Mouse (Mus musculus) liver, postnatal 0 days (tissue): ENCODE results near the gene C87436. TPM values are rescaled to one million over a fixed set of nuclear protein-coding genes. Genes with fewer than 3 reads are reported as not detected.
A peak's percentile ranks its signal among the peaks of the same experiment; 100 is the strongest.

Experiments used
- ATAC-seq: fragments of 200-750 bp; cut with Nextera tagmentation; 2 replicates; pipeline ENCODE4 v1.8.0; 2017; ENCODE audit warnings: mild to moderate bottlenecking, moderate library complexity
- DNase-seq: peaks from one replicate; pipeline ENCODE4 v3.0.0-alpha.2; 2016
- H3K27ac ChIP-seq: fragments of 300-500 bp; sonication (generic); 2 replicates; pipeline ENCODE4 v1.5.1; 2014; ENCODE audit warnings: antibody characterized with exemption, moderate library complexity, mild to moderate bottlenecking, low read depth
- H3K27me3 ChIP-seq: fragments of 300-500 bp; sonication (generic); 2 replicates; pipeline ENCODE4 v1.6.1; 2014; ENCODE audit warnings: low read length, control low read depth, mixed read lengths; ENCODE audit not compliant: insufficient read depth
- H3K36me3 ChIP-seq: fragments of 300-500 bp; sonication (generic); replicated peaks from 2 replicates; pipeline ENCODE4 v1.6.1; 2014; ENCODE audit warnings: mild to moderate bottlenecking, control low read depth, low read length, moderate library complexity, mixed read lengths; ENCODE audit not compliant: insufficient read depth
- H3K4me1 ChIP-seq: fragments of 300-500 bp; sonication (generic); 2 replicates; pipeline ENCODE4 v1.6.1; 2014; ENCODE audit warnings: antibody characterized with exemption, mild to moderate bottlenecking, control low read depth; ENCODE audit not compliant: insufficient read depth
- H3K4me2 ChIP-seq: fragments of 300-500 bp; sonication (generic); 2 replicates; pipeline ENCODE4 v1.6.1; 2014; ENCODE audit warnings: low read depth, mild to moderate bottlenecking, low read length, moderate library complexity, mixed read lengths
- H3K4me3 ChIP-seq: fragments of 300-500 bp; sonication (generic); 2 replicates; pipeline ENCODE4 v1.5.1; 2014; ENCODE audit warnings: low read depth, low read length
- H3K9ac ChIP-seq: fragments of 300-500 bp; sonication (generic); replicated peaks from 2 replicates; pipeline ENCODE4 v1.6.1; 2014; ENCODE audit warnings: mild to moderate bottlenecking, moderate library complexity
- H3K9me3 ChIP-seq: fragments of 300-500 bp; sonication (generic); 2 replicates; pipeline ENCODE4 v1.6.1; 2016; ENCODE audit warnings: mild to moderate bottlenecking, control low read depth, low read length, mixed read lengths
- CTCF ChIP-seq: sonication (generic); IDR thresholded peaks from 2 replicates; pipeline ENCODE4 v1.5.1; 2016; ENCODE audit warnings: antibody characterized with exemption, low read depth
- EP300 ChIP-seq: IDR thresholded peaks from 2 replicates; pipeline ENCODE4 v1.6.1; 2016; ENCODE audit warnings: antibody characterized with exemption, low read depth, mild to moderate bottlenecking
- WGBS: fragments of 180-500 bp; shearing (Covaris S2); extraction: QIAGEN DNeasy Blood & Tissue Kit; methylation state at CpG from one replicate; pipeline ENCODE4 v1.1.7; 2014; ENCODE audit not compliant: insufficient replicate concordance; 5-methylcytosine and 5-hydroxymethylcytosine counted together
- polyA plus RNA-seq: library from polyadenylated mRNA; unstranded; fragments of >200 nt; fragmentation: Nextera tagmentation; extraction: Ambion mirVana; gene quantifications from 2 replicates; pipeline ENCODE4 v1.2.1, GENCODE M21; 2015

Gene C87436
- polyA plus RNA-seq, 1 experiment from 2014 or later, result 9.5 TPM

GRCm38 (mm10) chr6:86499571-86500109 is 61.5 kb downstream of the C87436 start:
- DNase-seq, result no peak
- no peaks in the 10 kb centered on the region for H3K36me3 ChIP-seq
- no peaks in the 10 kb centered on the region for H3K9me3 ChIP-seq
- TF ChIP-seq EP300 (no peak), CTCF (no peak)
- 0 out of 2 replicates have a peak overlapping the region, but pooled peaks have one; percentile 3 for H3K4me2 ChIP-seq
- H3K4me3 ChIP-seq, result no peak overlapping the region
- H3K27me3 ChIP-seq, result no peaks in the 10 kb centered on the region
- H3K4me1 ChIP-seq, result peaks cover 22% of the 10 kb centered on the region
- no peak for ATAC-seq
- H3K27ac ChIP-seq, result peak overlapping the region; percentile 64
- peak overlapping the region; percentile 21; the same call in 1 of the 2 replicates for H3K9ac ChIP-seq
- 60% methylated on average over 5 of the region's 5 CpGs for WGBS

GRCm38 (mm10) chr6:86503513-86503912 is 65.3 kb downstream of the C87436 start:
- no peak overlapping the region for H3K4me2 ChIP-seq
- no peak overlapping the region for H3K4me3 ChIP-seq
- no peak overlapping the region for H3K9ac ChIP-seq
- ATAC-seq, result no peak
- no peak for TF ChIP-seq EP300
- TF ChIP-seq CTCF, result no peak
- DNase-seq, result no peak
- 57% methylated on average over 4 of the region's 4 CpGs for WGBS
- no peaks in the 10 kb centered on the region for H3K9me3 ChIP-seq
- H3K27me3 ChIP-seq, result no peaks in the 10 kb centered on the region
- H3K4me1 ChIP-seq, result peaks cover 15% of the 10 kb centered on the region
- H3K27ac ChIP-seq, result no peak overlapping the region
- H3K36me3 ChIP-seq, result no peaks in the 10 kb centered on the region

GRCm38 (mm10) chr6:86505671-86506070 is 67.5 kb downstream of the C87436 start:
- no peaks in the 10 kb centered on the region for H3K9me3 ChIP-seq
- ATAC-seq (no peak), DNase-seq (no peak)
- H3K4me3 ChIP-seq, result no peak overlapping the region
- H3K4me1 ChIP-seq, result peaks cover 15% of the 10 kb centered on the region
- no peaks in the 10 kb centered on the region for H3K36me3 ChIP-seq
- 57% methylated on average over 7 of the region's 7 CpGs for WGBS
- no peaks in the 10 kb centered on the region for H3K27me3 ChIP-seq
- TF ChIP-seq CTCF (no peak), EP300 (no peak)
- H3K27ac ChIP-seq, result no peak overlapping the region
- H3K4me2 ChIP-seq, result no peak overlapping the region
- H3K9ac ChIP-seq, result peak overlapping the region; percentile 30; the same call in 1 of the 2 replicates

GRCm38 (mm10) chr6:86506309-86506708 is 68.1 kb downstream of the C87436 start:
- TF ChIP-seq CTCF, result no peak
- TF ChIP-seq EP300, result no peak
- WGBS, result 80% methylated on average over 3 of the region's 3 CpGs

GRCm38 (mm10) chr6:86507116-86507515 is 68.9 kb downstream of the C87436 start:
- no peak overlapping the region for H3K9ac ChIP-seq
- no peaks in the 10 kb centered on the region for H3K9me3 ChIP-seq
- ATAC-seq, result no peak
- TF ChIP-seq CTCF (no peak), EP300 (no peak)
- no peaks in the 10 kb centered on the region for H3K27me3 ChIP-seq
- no peak overlapping the region for H3K4me2 ChIP-seq
- H3K4me1 ChIP-seq, result peaks cover 20% of the 10 kb centered on the region
- H3K27ac ChIP-seq, result no peak overlapping the region
- H3K4me3 ChIP-seq, result no peak overlapping the region
- no peaks in the 10 kb centered on the region for H3K36me3 ChIP-seq
- DNase-seq, result no peak

More at GRCm38 (mm10) chr6:86506309-86506708, 68.1 kb downstream of the C87436 start:
- ATAC-seq (no peak), DNase-seq (no peak)
- peaks cover 20% of the 10 kb centered on the region for H3K4me1 ChIP-seq
- H3K9ac ChIP-seq, result no peak overlapping the region
- H3K9me3 ChIP-seq, result no peaks in the 10 kb centered on the region
- H3K4me2 ChIP-seq, result no peak overlapping the region
- H3K27me3 ChIP-seq, result no peaks in the 10 kb centered on the region
- no peaks in the 10 kb centered on the region for H3K36me3 ChIP-seq
- H3K27ac ChIP-seq, result no peak overlapping the region
- H3K4me3 ChIP-seq, result no peak overlapping the region

- H3K4me1 ChIP-seq, result peaks cover 20% of the 10 kb centered on the region
- no peak for TF ChIP-seq EP300
- TF ChIP-seq CTCF, result no peak
- 62% methylated on average over 3 of the region's 3 CpGs for WGBS
- H3K27me3 ChIP-seq, result no peaks in the 10 kb centered on the region
- no peaks in the 10 kb centered on the region for H3K36me3 ChIP-seq
- no peaks in the 10 kb centered on the region for H3K9me3 ChIP-seq
- H3K4me3 ChIP-seq, result no peak overlapping the region
- no peak for DNase-seq
- H3K4me2 ChIP-seq, result no peak overlapping the region
- H3K9ac ChIP-seq, result no peak overlapping the region
- no peak for ATAC-seq
- H3K27ac ChIP-seq, result no peak overlapping the region
These were observed 70.6 kb downstream of the C87436 start for GRCm38 (mm10) chr6:86508736-86509135.
